Mouse (Mus musculus) cerebellum, adult 2 months (tissue): ENCODE measurements at regions not wholly inside any gene's neighbourhood (a gene's known extent, or its start where the extent isn't known, plus 50 kb on each side); places are given as distances from the start of the nearest gene placed in this dataset.

Experiments used
- CTCF ChIP-seq: fragments of 200-500 bp; IDR thresholded peaks from 2 replicates; pipeline ENCODE4 v1.5.1; 2011; ENCODE audit warnings: low read depth, mild to moderate bottlenecking, control low read depth, low read length, moderate library complexity, borderline replicate concordance; ENCODE audit not compliant: insufficient read depth
- POLR2A ChIP-seq: fragments of 200-500 bp; IDR thresholded peaks from 2 replicates; pipeline ENCODE4 v1.6.1; 2011; ENCODE audit warnings: low read length, control low read depth, borderline replicate concordance; ENCODE audit not compliant: insufficient read depth

GRCm38 (mm10) chr2:167744080-167744479 lies 54.5 kb upstream of the Tmem189 start:
- TF ChIP-seq POLR2A (no peak), CTCF (no peak)
